Mouse (Mus musculus) cerebellum, postnatal 25 days (tissue): ENCODE results near the gene Lbh.

Experiments
- DNase-seq, 2 experiments: peaks; one replicate each; pipeline ENCODE4 v3.0.0; 2021; ENCODE audit warnings: mixed read lengths in 2 of 2

Lbh gene

DNA sequence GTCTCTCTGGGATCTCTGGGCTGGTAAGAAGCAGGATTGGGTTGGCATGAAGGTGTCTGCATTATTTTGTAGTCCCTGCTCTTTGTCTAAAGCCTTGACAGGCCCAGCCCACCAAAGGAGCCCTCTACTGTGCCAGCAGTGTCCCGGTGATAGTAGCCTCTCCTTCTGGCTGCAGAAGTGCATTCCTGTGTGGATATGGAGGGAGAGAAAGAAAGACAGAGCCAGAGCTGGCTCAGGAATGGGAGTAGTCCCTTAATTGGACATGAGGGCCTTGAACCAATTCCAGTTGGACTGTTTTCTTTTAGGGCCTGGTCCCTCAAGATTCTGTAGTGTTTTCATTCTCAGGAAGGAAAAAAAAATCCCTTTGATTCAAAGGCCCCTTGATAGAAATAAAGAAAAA lies 6.4 kb upstream of the Lbh start:
- DNase-seq = no peak

GRCm38 (mm10) chr17:72914082-72914481 lies 4.0 kb upstream of the Lbh start:
- DNase-seq = no peak

DNA sequence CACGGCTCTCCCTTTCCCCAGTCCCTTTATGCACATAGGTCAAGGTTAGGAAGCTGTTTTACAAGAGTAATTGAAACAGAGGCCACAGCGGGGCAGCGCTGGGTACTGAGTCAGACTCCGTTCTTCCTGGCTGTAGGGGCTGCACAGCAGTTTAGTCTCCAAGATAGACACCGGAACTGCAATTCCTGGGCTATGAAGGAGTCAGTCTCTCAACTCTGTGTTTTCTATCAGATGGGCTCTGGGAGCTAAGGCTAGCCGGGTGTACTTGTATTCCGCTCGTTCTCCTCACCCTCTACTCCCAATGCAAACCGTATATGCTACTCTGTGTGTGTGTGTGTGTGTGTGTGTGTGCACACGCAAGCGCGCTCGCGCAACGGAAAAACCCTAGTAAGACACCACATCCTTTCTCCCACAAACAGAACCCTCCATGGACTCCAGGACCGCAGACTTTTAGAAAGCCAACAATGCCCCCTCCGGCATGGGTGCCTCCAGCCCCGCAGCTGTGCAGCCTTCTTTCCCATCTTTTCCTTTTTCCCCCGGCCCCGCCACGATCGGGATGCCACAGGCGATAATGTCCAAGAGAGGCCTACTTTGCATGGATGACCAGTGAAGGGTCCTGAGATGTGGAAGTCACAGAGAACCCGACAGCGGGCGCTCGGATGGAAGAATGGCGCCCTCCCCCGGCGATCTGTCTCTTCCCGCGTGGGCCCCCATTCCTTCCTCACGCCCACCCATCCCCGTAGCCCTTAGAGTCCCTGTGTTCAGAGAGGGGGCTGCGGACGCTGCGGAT lies 669 bp upstream of the Lbh start:
- DNase-seq = peak; percentile 70 to 71

DNA sequence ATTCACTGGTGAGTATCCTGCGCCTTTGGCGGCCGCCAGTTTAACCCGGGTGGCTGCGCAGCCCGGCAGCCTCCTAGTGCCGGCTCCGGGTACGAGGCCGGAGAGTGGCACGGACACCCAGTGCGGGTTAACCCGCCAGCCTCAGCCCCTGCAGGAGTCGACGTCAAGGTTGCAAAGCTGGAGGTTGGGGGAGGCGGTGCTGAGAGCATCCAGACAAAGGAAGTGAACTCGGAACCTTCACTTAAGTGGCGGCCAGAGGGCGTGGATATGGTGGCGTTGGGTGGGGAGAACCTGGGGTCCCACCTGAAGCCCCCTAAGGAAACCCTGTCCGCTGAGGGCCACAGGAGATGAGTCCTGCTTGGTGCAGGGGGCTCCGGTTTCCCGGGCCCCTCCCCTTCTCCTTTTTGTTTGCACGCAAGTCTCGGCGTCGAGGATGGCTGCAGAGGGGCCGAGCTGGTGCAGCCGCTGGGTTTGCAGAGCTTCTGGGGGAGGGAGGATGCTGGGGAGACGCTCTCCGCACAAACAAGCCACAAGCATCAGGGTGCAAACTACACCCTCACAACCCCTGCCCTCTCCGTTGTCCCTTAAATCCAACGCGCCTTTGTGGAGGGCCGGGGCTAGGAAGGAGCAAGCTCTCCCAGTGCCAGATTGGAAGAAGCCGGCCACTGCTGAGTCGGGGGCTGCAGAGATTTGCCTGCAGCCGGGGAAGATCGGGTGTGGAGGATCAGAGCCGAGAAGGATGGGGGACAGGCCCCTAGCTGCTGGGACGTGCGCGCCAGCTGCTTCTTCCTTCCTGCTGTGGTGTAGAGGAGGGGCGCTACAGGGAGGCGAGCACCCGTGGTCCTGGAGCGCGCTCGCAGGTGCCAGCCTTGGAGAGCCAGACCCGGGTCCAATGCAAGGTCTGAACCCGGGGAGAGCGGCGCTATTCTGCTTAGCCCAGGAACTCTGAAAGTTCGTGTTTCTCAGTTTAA lies 751 bp downstream of the Lbh start:
- peak; percentile 19 to 60 for DNase-seq

- no peak for DNase-seq
Measured at GRCm38 (mm10) chr17:72919641-72920040, 1.5 kb downstream of the Lbh start.

DNA sequence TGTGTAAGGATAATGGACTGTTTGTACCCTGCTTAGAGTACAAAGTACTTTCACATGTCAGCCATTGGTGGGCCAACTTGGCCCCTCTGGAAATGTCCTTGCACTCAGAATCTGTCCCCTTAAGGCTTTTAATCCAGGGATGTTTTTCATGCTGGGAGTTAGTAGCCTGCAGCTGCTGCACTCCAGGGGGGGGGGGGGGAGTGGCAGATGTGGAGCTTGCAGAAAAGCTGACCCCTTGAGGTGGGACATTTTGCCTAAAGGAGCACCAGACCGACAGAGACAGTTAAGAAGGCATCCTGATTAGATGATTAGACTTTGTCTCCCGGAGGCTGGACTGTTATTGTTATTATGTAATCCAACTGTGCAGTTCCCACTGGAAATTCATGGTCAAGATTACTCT lies 2.3 kb downstream of the Lbh start:
- no peak for DNase-seq

DNA sequence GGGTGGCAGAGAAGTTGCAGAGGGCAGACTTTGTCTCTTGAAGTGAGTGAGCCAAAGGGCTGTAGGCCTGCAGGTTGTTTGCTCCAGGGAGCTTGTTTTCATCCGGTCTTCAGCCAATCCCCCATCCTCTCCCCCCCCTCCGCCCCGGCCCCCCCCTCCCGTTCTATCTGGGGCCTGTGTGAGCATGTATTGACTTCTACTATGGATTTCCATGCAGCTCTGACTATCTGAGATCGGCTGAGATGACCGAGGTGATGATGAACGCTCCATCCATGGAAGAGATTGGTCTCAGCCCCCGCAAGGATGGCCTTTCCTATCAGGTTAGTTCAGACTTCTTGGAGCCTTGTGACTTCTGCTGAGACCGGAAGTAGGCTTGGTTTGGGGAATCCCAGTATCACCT lies 2.9 kb downstream of the Lbh start:
- no peak for DNase-seq

GRCm38 (mm10) chr17:72922206-72922605 lies 4.1 kb downstream of the Lbh start:
- no peak for DNase-seq

GRCm38 (mm10) chr17:72923283-72923682 lies 5.2 kb downstream of the Lbh start:
- DNase-seq = no peak

DNA sequence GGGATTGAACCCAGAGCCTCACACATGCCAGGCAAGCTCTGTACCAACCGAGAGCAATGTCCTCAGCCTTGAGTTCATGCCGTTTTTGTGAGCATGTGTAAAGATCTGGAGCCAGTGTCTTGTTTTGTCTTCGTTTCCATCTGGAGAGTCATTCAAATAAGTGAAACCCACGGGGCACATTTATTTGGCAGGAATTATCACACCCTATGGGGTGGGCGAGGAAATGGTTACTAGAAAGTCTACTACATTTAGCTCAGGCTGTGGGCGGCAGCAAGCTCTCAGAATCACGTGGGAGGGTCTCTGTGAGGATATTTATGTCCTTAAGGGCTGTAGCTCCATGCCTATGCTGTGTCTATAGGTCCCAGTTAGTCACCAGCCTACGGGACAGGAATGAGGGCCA lies 6.2 kb downstream of the Lbh start:
- no peak for DNase-seq

- no peak for DNase-seq
Measured at GRCm38 (mm10) chr17:72925111-72925510, 7.0 kb downstream of the Lbh start.

- DNase-seq = peak; percentile 25 to 46
Measured at GRCm38 (mm10) chr17:72925804-72926617, 7.9 kb downstream of the Lbh start.

DNA sequence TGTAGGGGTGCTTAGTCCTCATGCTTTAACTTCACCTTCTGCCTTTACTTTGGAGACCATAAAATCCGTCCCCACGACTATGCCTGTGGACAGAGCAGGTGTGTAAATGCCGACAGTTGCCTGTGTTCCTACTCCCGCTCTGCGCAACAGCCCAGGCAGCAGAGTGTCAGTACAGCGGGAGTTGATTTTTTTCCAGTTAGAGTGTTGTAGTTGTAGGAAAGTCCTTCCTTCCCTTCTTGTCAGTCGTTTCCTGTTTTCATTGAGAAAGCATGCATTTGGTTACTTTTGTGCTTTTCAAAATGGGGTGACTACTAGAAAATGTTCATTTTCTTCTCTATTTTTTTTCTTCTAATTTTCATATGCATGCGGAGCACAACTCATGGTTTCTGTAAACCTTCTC lies 8.9 kb downstream of the Lbh start:
- DNase-seq = no peak

DNA sequence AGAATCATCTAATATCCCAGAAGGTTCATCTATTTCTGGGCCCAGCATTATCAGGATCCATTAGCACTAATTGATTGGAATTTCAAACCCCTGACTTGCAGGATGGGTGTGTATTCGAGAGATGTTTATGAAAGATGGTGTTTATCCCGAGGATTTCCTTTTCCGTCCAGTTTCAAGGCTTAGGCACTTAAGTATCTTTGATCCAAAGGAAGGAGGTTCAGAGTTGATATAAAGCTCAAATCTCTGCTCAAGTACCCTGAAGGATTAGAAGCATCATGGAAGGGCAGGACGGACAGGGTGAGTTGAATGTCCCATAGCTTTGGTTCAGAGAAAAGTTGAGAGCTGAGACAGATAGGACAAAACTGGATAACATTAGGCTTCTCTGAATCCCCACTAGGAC lies 15.0 kb downstream of the Lbh start:
- no peak for DNase-seq

DNA sequence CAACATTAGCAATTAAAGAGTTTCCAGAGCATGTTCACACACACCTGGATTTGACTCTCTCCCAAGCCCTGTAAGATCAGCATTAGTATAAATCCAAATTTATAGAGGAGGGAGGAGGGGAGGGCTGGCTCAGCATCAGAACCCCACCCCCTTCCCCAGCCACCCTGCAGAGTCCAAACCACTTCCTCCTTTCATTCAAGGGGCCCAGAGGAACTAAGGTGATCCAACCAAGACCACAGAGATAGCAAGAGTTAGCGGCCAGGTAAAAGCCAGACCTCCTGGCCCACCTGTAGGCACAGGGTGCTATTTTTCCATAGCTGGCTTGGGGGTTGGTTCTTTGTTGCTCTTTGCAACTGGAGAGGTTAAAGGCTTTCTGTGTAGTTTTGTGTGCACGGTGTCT lies 16.0 kb downstream of the Lbh start:
- DNase-seq = no peak

- no peak for DNase-seq
Measured at GRCm38 (mm10) chr17:72934653-72935052, 16.5 kb downstream of the Lbh start.

DNA sequence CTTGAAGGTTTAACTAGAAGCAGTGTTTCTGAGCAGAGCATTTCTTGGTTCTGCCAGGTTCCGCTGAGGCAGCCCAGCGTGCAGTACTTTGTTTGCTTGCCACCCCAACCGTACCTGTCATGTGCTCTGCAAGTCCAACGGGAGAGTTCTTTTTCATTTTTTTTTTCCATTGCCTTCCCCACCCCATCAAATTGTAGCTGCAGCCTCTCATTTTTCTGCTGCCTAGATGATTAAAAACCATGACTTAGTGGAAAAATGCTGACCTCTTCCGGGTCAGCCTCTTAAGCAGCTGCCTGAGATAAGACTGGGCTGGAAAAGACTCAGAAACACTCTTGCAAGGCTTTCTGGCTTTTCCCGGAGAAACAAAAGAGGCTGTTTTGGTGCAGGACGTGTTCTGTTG lies 17.8 kb downstream of the Lbh start:
- no peak for DNase-seq

DNA sequence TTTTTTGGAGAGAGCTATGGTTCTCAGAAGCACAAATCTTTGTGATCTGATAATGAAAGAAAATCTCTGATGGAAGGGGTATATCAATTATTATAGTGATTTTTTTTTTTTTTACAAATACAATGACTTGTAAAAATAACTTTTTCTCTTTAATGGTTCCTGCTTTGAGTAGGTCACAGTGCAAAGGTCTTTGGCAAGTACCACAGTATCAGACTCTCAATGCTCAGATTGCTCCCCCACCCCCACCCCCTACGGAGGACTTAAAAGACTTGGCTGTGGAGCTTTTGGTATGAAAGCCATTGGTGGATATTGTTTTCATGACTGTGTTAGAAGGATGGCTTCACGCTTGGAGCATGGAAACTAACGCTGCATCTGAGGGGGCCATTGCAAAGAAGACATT lies 18.2 kb downstream of the Lbh start:
- DNase-seq = no peak

GRCm38 (mm10) chr17:72937204-72937603 lies 19.1 kb downstream of the Lbh start:
- DNase-seq = no peak

DNA sequence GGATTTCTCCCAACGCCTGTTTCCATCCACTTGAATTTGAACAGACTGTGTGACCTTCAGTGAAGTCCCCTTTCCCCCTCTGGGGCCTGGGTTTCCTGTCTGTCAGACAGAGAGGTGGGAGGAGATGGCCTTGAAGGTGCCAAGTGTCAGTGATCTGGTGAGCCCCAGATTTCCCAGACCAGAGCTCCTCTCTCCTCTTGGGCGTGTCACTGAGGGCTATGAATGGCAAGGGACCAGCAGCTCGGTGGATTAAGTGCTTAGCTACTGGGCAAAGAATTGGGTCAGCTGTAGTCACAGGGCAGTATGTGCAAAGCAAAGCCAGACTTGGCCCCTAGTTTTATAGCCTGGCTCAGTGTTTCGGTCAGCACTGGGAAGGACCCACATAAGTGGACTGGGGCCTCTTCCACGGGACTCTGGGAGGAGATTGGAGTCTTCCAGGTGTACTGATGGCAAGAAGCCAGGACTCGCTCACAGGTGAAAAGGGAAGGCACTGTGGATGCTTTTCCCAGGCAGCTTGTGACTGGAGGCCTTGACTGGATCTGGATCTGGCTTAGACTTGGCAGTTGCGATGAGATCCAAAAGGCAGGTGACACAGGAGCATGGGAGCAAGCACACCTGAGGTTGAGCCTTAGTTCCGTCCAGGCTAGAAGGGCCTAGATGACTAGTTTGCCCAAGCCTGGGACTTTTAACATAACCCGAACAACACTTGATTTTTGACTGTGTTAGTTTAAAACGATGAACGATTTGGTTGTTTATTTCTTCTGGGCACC lies 20.1 kb downstream of the Lbh start:
- DNase-seq = peak in 1 of 2 experiments; percentile 17

DNA sequence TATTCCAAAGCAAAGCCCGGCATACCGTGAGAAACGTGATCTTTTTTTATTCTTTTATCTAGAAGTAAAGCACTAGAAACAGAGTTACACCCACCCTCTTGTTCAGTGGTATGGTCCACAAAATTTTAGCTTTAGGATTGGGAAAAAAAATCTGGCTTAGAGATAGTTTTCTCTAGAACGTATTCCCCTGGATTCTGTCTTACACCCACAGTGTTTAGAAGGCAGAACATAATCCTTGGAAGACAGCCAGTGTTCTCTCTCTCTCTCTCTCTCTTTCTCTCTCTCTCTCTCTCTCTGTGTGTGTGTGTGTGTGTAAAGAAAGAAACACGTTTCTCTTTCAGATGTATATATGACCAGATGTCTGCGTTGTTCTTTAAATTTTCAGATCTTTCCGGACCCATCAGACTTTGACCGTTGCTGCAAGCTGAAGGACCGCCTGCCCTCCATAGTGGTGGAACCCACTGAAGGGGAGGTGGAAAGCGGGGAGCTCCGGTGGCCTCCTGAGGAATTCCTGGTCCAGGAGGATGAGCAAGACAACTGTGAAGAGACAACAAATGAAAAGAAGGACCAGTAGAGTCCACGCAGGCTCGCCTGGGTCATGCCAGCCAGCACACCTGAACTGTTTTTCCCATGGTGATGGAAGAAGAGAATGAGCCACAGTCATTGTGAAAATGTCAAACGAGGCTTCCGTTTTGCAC lies 20.9 kb downstream of the Lbh start:
- DNase-seq = no peak

GRCm38 (mm10) chr17:72939569-72939899 lies 21.4 kb downstream of the Lbh start:
- no peak for DNase-seq
